Comparison of ENCODE assay signal across 8 mouse cellular contexts in genomic region chr4:150569135-150569833, GRCm38 (mm10).
DNase-seq lines count a peak whose midpoint lies in the region; ATAC-seq lines count a peak whose summit lies in the region.

No protein-coding gene starts in this region.

- peak overlapping the region; percentile 90 for H3K4me3 ChIP-seq in limb, embryonic 10.5 days
- peak overlapping the region; percentile 88 for H3K4me3 ChIP-seq in midbrain, embryonic 10.5 days

- under 1% methylated on average over 65 of the region's 73 CpGs for WGBS in limb, embryonic 10.5 days
- WGBS in midbrain, embryonic 10.5 days: under 1% methylated on average over 60 of the region's 73 CpGs

- H3K27ac ChIP-seq in limb, embryonic 10.5 days: peak overlapping the region; percentile 97
- peak overlapping the region; percentile 96 for H3K27ac ChIP-seq in midbrain, embryonic 10.5 days (replicated peaks)

- intact Hi-C loops in gastrocnemius, postnatal 14 days (cut with DNase I; ENCODE audit: low total_unique reads): no loop called here

- no peaks in the 10 kb centered on the region for H3K27me3 ChIP-seq in limb, embryonic 10.5 days (ENCODE audit: low read depth, poor library complexity, severe bottlenecking)
- no peaks in the 10 kb centered on the region for H3K27me3 ChIP-seq in midbrain, embryonic 10.5 days (ENCODE audit: low read depth, poor library complexity, severe bottlenecking)

- H3K9me3 ChIP-seq in limb, embryonic 10.5 days (replicated peaks): no peaks in the 10 kb centered on the region
- no peaks in the 10 kb centered on the region for H3K9me3 ChIP-seq in midbrain, embryonic 10.5 days (replicated peaks)

- peak; percentile 89 for DNase-seq in adrenal gland, adult 2 months
- DNase-seq in embryo, embryonic 10.5 days (ENCODE audit: low spot score): peak; percentile 77
- peak; percentile 79 for DNase-seq in gastrocnemius, postnatal 14 days
- peak; percentile 80 for DNase-seq in limb, embryonic 10.5 days (ENCODE audit: low spot score)
- DNase-seq in midbrain, embryonic 10.5 days (ENCODE audit: low spot score): peak; percentile 79
- peak; percentile 62 for DNase-seq in right cerebral cortex, postnatal 4 days
- DNase-seq in urinary bladder, postnatal 4 days (ENCODE audit: low spot score in 2 of 2): peak; percentile 71 to 77

- H3K4me1 ChIP-seq in limb, embryonic 10.5 days: peaks cover 43% of the 10 kb centered on the region
- H3K4me1 ChIP-seq in midbrain, embryonic 10.5 days: peaks cover 40% of the 10 kb centered on the region

- peak; percentile 27 for ATAC-seq in inflammation-experienced regulatory T-cells, adult 6 months

- peaks cover 37% of the 10 kb centered on the region for H3K36me3 ChIP-seq in limb, embryonic 10.5 days
- peaks cover 22% of the 10 kb centered on the region for H3K36me3 ChIP-seq in midbrain, embryonic 10.5 days

Comparison
In these comparisons a context has a peak if more than half of its experiments do, and no peak if none do; other contexts are left out.
1. Peak in every context shown above with its lines: DNase-seq, ATAC-seq, H3K4me3 ChIP-seq and H3K27ac ChIP-seq.